Mouse (Mus musculus): Measurements from ENCODE around the gene Ecel1. TPM values are rescaled to one million over a fixed set of nuclear protein-coding genes. Genes with fewer than 3 reads are reported as not detected.

Ecel1 gene
- total RNA-seq, 2 experiments from 2014 or later, result not detected

- DNase-seq, result peak; percentile 69
- intact Hi-C loops (cut with DNase I; ENCODE audit: low total_unique reads), result no loop called here
These were observed 18.0 kb upstream of the Ecel1 start for GRCm38 (mm10) chr1:87174006-87174955.

- intact Hi-C loops (cut with DNase I; ENCODE audit: low total_unique reads), result no loop called here
- DNase-seq, result no peak
These were observed 16.0 kb upstream of the Ecel1 start for GRCm38 (mm10) chr1:87172316-87172715.

GRCm38 (mm10) chr1:87171312-87171711 is 15.0 kb upstream of the Ecel1 start:
- no peak for DNase-seq

GRCm38 (mm10) chr1:87170458-87170857 is 14.1 kb upstream of the Ecel1 start:
- intact Hi-C loops (cut with DNase I; ENCODE audit: low total_unique reads), result no loop called here
- DNase-seq, result no peak

More at GRCm38 (mm10) chr1:87171312-87171711, 15.0 kb upstream of the Ecel1 start:
- intact Hi-C loops (cut with DNase I; ENCODE audit: low total_unique reads), result no loop called here

GRCm38 (mm10) chr1:87164796-87165184 is 8.5 kb upstream of the Ecel1 start:
- DNase-seq, result no peak
- intact Hi-C loops (cut with DNase I; ENCODE audit: low total_unique reads), result no loop called here

GRCm38 (mm10) chr1:87164164-87164795 is 8.0 kb upstream of the Ecel1 start:
- intact Hi-C loops (cut with DNase I; ENCODE audit: low total_unique reads), result no loop called here
- no peak for DNase-seq

GRCm38 (mm10) chr1:87159396-87159795 is 3.1 kb upstream of the Ecel1 start:
- no peak for DNase-seq
- intact Hi-C loops (cut with DNase I; ENCODE audit: low total_unique reads), result no loop called here

GRCm38 (mm10) chr1:87155531-87156198 is 656 bp downstream of the Ecel1 start:
- DNase-seq, result no peak
- intact Hi-C loops (cut with DNase I; ENCODE audit: low total_unique reads), result no loop called here

GRCm38 (mm10) chr1:87154501-87155120 is 1.7 kb downstream of the Ecel1 start:
- DNase-seq, result no peak

GRCm38 (mm10) chr1:87153776-87154500 is 2.4 kb downstream of the Ecel1 start:
- intact Hi-C loops (cut with DNase I; ENCODE audit: low total_unique reads), result no loop called here

More at GRCm38 (mm10) chr1:87154501-87155120, 1.7 kb downstream of the Ecel1 start:
- intact Hi-C loops (cut with DNase I; ENCODE audit: low total_unique reads), result no loop called here

GRCm38 (mm10) chr1:87151286-87151685 is 5.0 kb downstream of the Ecel1 start:
- DNase-seq, result no peak
- intact Hi-C loops (cut with DNase I; ENCODE audit: low total_unique reads), result no loop called here

More at GRCm38 (mm10) chr1:87153776-87154500, 2.4 kb downstream of the Ecel1 start:
- DNase-seq, result no peak

GRCm38 (mm10) chr1:87149422-87149821 is 6.9 kb downstream of the Ecel1 start:
- no peak for DNase-seq
- intact Hi-C loops (cut with DNase I; ENCODE audit: low total_unique reads), result no loop called here

GRCm38 (mm10) chr1:87143141-87143540 is 13.2 kb downstream of the Ecel1 start:
- DNase-seq, result no peak
- intact Hi-C loops (cut with DNase I; ENCODE audit: low total_unique reads), result no loop called here

GRCm38 (mm10) chr1:87142456-87142855 is 13.9 kb downstream of the Ecel1 start:
- peak; percentile 61 for DNase-seq
- intact Hi-C loops (cut with DNase I; ENCODE audit: low total_unique reads), result no loop called here

GRCm38 (mm10) chr1:87141550-87141949 is 14.8 kb downstream of the Ecel1 start:
- intact Hi-C loops (cut with DNase I; ENCODE audit: low total_unique reads), result no loop called here
- no peak for DNase-seq

- intact Hi-C loops (cut with DNase I; ENCODE audit: low total_unique reads), result no loop called here
- no peak for DNase-seq
These were observed 24.5 kb downstream of the Ecel1 start for GRCm38 (mm10) chr1:87131803-87132202.

GRCm38 (mm10) chr1:87127206-87128030 is 28.9 kb downstream of the Ecel1 start:
- DNase-seq, result no peak
- intact Hi-C loops (cut with DNase I; ENCODE audit: low total_unique reads), result no loop called here

- no peak for DNase-seq
- intact Hi-C loops (cut with DNase I; ENCODE audit: low total_unique reads), result no loop called here
These were observed 31.6 kb downstream of the Ecel1 start, which contains the start of gene Akp3 for GRCm38 (mm10) chr1:87124673-87125072. Gene Akp3 (plus strand): TSS chr1:87124973.

Data from gastrocnemius, postnatal 14 days (tissue).